Mouse (Mus musculus): ENCODE measurements around the gene Mrpl49.
A peak's percentile ranks its signal among the peaks of the same experiment; 100 is the strongest.

Gene Mrpl49

DNA sequence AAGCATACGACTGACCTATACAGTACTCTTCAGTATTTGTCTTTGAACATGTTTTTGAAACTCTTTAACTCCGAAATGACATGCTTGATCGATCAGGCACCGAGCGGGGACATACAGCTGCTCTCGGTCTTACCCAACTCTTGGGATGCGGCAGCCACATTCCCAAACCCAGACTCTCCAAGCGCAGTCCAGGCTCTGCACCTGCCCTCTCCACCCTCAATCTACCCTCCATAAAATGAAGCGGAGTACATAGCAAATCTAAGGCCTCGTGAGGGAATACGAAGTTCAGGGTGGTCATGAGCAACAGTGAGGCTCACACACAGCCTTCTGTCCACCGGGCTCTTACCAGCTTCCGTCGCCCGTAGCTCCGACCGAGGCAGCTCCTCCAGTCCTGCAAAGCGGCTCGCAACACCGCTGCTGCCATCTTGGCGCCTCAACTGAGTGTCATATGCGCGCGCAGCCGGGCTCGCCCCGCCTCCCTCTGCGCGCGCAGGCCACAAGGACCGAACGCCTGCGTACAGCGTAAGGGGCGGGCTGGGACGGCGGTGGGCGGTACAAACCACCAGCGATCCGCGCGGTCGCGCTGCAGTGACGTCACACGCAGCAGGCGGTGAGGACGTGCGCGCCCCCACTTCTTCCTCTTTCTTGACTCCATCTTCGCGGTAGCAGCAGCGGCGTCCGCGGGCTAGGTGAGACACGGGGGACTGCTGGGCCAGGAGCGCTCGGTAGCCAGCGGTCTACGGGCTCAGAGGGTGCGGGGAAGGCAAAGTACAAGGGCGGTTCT is at the start of gene Mrpl49, which contains the start of gene Fau:
Gene Mrpl49, minus strand, starts transcription at position 473 of the 784 bp plus-strand sequence.
Gene Fau, plus strand, starts transcription at position 532 of the 784 bp plus-strand sequence.
- DNase-seq (ENCODE audit: low spot score in 2 of 2), result peak; percentile 98 to 99

DNA sequence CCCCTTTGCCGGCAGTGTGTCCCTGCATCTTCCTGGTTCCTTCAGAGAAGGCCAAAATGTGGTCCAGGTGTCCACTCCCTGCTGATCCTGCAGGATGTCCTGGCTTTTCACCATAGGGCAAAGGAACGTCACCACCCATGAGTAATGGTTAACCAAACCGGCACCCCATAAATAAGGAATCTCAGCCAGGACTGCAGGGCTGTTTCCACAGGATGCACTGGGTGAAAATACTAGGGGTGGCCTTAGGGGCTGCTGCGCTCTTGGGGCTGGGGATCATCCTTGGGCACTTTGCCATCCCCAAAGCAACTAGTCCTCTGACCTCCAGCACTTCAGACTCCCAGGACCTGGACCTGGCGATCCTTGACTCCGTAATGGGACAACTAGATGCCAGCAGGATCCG is 48.0 kb upstream of the Mrpl49 start, which contains the start of gene Naaladl1:
Gene Naaladl1, plus strand, starts transcription at position 197 of the 400 bp plus-strand sequence.
- DNase-seq (ENCODE audit: low spot score in 2 of 2), result no peak

DNA sequence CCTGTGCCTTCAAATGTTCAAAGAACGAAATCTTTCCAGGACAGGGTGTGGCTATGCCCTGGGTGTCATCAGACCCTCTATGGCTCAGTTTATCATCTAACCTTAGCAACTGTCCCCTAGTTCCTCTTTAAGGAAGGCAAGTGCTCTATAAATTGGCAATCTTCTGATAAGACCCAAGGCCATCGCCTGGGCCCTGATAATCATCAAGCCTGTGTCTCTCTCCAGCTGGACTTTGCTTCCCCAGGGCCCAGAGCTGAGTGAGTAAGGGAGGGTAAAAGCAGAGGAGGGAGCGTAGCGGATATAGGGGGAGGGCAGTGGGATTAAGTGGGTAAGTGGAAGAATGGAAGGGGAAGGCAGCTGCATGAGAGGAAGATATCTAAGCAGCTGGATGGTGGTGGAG is 46.9 kb upstream of the Mrpl49 start:
- DNase-seq (ENCODE audit: low spot score in 2 of 2), result no peak

DNA sequence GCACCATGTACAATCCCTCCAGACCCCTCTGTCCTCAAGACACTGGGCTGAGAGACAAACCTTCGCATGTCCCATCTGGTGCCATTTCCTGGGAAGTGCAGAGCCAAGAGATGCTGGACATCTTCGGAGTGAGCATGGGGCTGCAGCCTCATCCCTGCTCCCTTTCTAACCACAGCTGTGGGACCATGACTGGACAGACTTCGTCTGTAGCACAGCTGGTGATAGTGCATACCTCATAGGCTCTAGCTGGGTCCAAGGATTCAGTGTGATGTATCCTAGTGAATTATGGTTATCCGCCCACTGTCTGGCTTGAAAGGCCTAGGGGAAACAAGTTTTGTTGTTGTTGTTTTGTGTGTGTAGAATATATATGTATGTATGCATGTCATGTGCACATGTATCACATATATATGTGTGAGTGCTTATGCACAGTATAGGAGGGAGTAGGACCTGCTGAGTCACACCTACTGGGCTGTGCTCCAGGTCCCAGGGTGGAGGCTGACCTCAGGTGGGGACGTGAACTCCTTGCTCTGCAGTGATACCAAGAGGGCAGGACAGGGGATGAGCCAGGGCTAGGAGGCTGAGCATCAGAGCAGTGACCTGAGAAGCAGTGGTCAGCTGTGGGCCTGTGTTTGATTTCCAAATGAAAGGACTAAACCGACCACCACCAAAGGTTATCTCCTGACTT is 44.7 kb upstream of the Mrpl49 start:
- no peak for DNase-seq (ENCODE audit: low spot score in 2 of 2)

DNA sequence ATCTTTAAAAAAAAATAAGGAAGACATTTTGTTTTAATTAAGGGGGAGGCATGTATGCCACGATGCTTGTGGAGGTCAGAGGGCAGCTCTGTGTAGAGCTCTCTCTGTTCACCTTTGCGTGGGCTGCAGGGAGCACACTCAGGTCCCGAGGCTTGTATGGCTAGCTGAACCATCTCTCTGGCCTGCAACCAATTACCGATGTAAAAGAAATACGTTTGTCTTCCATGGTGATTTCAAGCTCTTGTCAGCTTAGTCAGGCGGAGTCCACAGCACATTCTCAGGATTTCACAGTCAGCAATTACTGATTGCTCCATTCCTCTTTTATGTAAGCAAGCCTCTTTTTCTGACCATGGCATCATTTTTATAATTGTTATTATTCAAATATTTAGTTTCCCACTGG is 43.6 kb upstream of the Mrpl49 start:
- DNase-seq (ENCODE audit: low spot score in 2 of 2), result no peak

DNA sequence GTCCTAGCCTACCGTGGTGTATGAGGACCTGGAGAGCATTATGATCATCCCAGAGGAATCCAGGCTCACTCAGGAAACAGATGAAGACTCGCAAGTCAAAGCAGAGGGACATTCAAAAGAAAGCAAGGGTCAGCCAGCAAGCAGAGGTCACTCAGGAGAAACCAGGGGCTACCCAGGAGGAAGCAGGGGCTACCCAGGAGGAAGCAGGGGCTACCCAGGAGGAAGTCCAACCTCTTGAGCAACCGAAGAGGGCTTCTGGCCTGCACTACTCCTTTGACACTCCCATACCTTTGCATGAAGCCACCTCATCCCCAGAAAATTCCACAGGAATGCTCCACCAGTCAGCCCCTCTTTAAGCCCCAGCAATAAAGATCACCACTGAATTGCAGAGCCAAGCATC is 40.3 kb upstream of the Mrpl49 start:
- no peak for DNase-seq (ENCODE audit: low spot score in 2 of 2)

DNA sequence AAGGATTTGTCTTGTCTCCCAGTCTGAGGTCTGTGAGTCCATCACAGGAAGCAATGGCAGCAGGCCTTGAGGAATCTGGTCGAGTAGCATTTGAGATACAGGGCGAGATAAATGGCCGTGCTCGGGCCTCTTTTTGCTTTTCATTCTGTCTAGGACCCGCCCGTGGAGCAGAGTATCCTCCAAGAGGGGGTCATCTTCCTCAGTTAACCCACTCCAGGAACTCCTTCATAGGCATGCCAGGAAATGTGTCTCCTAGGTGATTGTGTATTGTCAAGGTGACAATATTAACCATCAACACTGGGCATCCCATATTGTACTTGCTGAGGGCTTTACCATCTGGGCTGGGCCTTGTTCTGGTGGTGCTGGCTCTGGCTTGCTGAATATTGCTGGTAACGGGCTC is 36.5 kb upstream of the Mrpl49 start, which contains the start of gene AC131692.1:
Gene AC131692.1, plus strand, starts transcription at position 301 of the 400 bp plus-strand sequence.
- DNase-seq (ENCODE audit: low spot score in 2 of 2), result no peak

DNA sequence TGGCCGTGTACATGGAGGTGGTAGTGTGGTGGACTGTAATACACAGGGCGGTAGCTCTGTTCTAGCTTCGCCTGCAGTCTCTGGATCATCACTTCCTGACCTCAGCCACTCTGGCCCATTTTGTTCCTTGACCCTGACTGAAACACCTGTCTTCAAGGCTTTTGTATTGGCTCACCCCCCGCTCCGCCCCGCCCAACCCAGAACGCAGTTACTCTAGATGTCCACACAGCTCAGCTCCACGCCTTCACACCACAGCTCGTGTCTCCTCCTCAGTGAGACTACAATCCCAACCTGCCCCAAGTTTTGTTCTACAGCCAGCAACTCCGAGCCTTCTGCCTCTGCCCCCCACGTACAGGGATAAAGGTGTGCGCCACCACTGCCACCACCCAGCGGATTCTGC is 31.3 kb upstream of the Mrpl49 start:
- no peak for DNase-seq (ENCODE audit: low spot score in 2 of 2)

DNA sequence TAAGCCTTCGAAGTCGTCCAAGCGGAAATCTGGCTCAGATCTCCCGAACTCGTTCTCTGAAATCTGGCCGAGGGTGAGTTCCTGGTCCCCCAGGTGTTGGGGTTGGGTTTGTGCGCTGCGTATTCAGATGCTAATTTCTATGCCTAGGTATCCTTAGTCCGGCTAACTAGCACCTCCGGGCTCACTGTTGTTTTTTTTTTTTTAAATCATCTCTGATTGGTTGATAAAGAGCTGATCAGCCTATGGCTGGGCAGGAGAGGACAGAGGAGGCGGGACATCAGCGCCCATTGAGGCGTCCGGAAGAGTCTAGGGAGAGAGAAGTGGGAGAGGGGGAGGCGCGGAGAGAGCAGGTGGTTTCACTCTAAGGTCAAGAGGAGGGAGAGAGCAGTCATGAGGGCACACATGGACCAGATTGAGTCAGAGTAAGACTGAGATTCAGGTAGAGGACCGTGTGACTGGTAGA is 27.9 kb upstream of the Mrpl49 start:
- DNase-seq (ENCODE audit: low spot score in 2 of 2), result peak; percentile 49 to 57

DNA sequence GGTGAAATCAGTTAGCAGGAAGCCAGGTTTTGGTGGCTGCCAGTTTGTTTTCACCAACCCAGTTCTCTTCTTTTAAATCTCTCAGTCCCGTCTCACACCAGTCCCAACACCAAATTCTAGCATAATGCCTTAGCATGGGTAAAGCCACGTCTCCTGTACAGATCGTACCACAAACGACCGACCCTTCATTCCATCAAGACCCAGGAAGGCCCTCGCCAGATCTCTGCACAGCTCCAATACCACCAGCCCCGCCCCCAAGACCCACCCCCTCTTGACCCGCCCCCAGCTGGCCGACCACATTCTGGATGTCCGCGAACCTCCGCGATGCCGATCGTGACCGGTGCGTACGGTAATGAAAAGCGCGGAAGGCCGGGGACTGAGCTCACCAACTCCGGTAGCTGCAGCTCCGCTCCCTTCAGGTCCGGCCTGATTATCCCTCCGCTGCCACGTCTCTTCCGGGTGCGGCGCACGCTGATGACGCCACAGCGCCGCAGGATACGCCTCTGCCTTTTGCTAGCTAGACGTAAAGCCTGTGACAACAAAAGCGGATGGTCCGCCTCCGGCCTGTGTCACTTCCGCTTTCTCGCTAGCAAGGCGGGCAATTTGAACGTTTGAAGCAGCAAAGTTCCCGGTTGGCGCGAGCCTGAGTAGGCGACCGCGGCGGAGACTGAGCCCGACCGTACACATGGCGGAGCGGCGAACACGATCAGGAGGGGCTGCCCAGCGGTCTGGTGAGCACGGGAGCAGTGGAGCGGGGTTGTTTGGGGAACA is 27.1 kb upstream of the Mrpl49 start, which contains the start of the genes Zfpl1 and Cdca5:
Gene Zfpl1, minus strand, starts transcription at position 479 of the 771 bp plus-strand sequence.
Gene Cdca5, plus strand, starts transcription at position 506 of the 771 bp plus-strand sequence.
- peak; percentile 94 to 96 for DNase-seq (ENCODE audit: low spot score in 2 of 2)

DNA sequence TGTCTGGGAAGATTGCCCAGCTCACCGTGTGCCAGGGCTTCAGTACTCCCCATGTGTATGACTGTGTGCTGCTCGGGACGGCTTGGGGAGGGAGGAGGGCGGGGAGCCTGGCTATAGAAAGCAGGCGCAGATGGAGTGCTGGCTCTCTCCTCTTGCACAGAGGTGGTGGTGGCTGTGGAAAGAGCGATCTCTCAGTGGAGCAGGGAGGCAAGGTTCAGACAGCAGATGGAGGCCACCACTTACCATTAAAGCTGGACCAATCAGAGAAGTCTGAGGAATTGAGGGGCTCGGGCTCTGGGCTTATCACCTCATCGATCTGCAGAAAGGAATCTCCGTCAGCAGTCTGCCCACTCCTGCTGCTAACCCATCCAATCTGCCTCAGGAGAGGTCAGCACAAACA is 24.6 kb upstream of the Mrpl49 start, which contains the start of gene Gm28374:
Gene Gm28374, minus strand, starts transcription at position 101 of the 400 bp plus-strand sequence.
- no peak for DNase-seq (ENCODE audit: low spot score in 2 of 2)

DNA sequence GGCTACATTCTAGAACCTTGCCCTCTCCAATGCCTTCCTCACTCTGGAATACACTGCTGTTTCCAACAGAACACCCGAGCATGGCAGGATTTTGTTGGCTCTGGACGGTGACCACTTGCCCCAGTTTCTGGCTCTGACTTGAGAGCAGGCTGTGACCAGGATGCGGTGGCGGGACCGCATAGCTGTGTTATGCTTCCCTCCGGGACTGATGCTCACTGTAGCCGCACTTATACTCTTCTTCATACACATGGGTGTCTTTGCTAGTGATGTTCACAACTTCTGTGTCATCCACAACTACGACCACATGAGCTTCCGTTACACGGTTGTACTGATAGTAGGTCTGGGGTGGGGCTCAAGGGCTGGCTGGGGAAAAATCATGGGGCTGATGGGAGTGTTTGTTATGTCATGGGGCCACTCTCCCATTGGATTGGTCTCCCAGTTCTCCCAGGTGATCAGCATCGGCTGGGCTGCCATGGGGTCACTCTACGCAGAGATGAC is 22.4 kb upstream of the Mrpl49 start, which contains the start of gene Tmem262:
Gene Tmem262, plus strand, starts transcription at position 51 of the 498 bp plus-strand sequence.
- no peak for DNase-seq (ENCODE audit: low spot score in 2 of 2)

DNA sequence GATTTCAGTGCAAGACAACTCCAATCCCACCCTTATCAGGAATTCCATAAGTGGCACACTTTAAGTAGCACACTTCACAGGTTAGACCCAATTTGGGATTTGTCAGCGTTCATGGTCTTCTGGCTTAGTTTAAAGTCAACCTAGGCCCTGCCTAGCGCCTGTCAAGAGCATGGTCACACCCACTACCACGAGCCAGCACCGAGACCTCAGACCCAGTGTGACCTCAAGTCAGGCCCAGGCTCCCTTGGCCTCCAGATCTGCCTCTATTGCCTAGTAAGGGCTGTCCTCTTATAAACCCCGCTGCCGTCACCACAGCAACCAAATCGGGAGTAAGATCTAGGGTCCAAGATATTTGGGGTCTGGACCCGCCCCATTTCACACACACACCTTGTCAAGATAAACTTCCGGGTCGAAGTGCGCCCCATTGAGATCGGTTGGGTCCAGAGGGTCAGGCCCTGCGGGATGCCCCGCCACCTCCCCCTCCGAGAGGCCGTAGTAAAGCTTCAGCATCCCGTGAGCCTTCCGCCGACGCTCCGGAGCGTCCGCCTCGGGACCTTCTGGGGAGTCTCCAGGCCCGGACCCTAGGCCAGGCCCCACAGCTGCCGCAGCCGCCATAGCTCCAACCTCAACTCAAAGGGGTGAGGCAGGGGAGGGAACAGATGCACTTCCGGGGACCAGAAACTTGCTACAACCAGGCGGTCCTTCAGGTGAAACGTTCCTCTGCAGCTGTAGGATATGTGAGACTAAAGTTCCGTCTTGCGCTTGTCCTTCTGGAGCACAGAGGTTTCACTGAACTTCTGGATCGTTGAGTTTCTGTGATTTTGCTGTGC is 19.2 kb upstream of the Mrpl49 start, which contains the start of gene Vps51:
Gene Vps51, minus strand, starts transcription at position 668 of the 830 bp plus-strand sequence.
- DNase-seq (ENCODE audit: low spot score in 2 of 2), result peak; percentile 82 to 87

DNA sequence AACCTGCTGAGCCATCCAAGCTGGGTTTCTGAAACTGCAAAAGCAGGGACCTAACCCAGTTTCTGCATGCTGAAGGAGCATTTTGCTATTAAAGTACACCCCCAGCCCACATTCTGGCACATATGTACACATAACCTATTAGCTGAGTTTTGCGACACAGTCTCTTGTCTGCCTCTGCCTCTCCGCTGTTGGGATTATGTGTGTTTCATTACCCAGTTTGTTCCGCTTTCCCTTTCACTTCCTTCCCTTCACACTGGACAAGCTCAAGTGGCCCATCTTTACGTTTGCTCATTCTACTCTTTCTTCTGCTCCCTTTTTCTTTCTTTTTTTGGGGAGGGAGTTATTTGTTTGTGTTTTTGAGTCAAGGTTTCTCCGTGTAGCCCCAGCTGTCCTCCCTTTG is 16.3 kb upstream of the Mrpl49 start:
- DNase-seq (ENCODE audit: low spot score in 2 of 2), result no peak

DNA sequence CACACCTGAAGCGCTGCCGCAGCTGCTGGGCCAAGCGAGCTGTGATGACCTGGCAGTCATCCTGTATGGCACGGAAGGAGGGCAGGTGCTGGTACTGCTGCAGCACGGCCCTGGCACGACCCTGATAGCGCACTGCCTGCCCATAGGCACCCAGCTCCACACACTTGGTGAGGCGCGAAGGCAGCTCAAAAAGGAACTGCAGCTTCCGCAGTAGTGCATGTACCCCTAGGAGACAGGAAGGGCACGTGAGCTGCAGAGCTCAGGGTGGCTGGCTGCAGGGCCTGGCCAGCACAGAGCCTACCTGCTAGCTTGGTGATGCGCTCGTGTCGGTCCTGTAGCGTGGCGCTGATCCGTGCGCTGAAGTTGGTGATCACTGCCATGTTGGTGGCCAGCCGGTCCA is 13.7 kb upstream of the Mrpl49 start:
- no peak for DNase-seq (ENCODE audit: low spot score in 2 of 2)

DNA sequence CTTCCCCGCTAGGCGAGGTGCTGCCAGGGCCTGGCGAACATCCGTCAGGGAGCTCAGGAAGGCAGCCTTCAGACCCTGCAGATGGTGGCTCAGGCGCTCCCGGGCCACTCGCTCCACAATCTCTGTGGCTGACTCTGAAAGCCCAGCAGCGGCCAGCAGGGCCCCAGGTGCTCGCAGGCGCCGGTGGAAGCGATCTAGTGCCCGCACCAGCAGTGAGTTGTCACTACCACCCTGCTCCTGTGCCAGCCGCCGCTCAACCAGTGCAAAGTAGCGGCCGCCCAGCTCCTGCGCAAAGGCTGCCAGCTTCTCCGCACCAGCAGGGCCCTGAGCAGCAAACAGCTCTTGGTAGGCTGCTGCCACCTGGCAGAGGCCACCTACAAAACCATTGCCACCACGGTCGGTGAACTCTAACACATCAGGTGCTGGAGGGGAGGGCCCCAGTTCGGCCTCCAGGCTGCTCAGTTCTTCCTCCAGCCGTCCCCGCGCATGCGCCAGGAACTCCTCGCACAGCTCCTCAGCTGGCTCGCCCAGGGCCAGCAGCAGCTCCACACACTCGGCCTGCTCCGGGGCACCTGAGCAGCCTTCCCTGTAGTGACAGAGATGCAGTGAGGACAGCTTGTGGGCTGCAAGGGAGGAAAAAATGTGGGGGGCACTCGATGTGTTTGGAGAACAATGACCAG is 13.1 kb upstream of the Mrpl49 start:
- no peak for DNase-seq (ENCODE audit: low spot score in 2 of 2)

DNA sequence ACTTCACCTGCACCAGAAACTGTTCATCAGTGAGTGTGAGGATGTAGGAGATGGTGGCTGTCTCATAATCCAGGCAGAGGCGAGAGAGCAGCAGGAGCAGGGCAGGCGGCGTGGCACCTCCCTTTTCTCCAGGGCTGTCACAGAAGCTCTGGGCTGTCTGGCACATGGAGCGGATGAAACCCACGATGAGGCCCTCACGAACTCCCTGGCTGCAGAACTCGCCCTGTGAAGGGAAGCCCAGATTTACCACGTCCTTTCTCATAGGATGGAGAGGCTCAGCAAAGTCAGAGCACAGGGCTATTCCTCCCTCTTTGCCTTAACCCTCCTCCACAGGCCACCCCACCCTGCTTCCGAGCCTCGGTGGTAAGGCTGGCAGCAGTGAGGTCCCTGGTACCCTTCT is 12.3 kb upstream of the Mrpl49 start:
- DNase-seq (ENCODE audit: low spot score in 2 of 2), result no peak

DNA sequence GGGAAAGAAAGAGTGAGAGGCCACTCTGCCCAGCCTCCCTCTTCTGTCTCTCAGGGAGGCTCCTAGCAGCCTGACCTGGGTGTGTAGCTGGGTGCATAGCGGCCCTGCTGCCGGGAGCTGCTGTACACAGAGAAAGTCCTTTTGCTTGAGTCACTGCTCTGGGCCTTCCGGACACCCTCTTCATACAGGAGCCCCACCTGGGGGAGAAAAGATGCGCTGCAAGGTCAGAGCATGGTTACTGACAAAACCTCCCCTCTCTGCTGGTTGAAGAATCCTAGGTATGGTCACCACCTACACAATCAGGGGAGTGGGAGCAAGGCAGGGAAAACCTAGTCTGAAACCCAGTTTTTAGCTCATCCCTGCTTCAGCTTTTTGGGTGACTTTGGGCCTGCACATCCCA is 11.4 kb upstream of the Mrpl49 start:
- no peak for DNase-seq (ENCODE audit: low spot score in 2 of 2)

DNA sequence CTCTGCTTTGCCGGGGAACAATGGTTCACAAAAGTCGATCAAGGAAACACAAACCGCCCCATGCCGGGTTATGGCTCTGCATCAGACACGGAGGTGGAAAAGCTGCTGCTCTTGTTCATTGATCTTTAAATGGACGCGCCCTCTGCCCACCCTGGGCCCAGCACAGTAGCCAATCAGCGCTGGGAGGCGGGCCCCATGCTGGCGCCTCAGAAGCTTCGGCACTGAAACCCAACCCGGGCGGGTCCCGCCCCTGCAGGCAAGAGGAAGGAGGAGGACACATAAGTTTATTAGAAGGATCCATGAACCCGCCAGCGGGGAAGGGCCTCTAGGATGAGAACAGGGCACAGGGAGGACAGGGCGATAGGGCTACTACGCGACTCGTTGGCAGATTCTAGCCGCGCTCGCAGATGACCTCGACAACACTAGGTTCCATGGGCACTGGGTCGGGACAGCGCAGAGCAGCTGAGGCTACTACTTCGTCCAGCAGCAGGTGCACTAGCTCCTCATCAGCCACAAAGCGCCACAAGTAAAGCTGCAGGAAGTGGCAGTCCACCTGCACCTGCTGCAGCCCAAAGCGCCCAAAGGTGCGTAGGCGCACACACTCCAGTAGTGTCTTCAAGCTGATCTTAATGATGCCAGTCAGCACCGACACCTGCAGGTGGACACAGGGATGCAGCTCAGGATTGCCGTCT is 10.3 kb upstream of the Mrpl49 start, which contains the start of gene Tm7sf2:
Gene Tm7sf2, minus strand, starts transcription at position 650 of the 692 bp plus-strand sequence.
- DNase-seq (ENCODE audit: low spot score in 2 of 2), result peak; percentile 73 to 82

All from natural killer cell, adult 2 months (primary cell).